Mouse (Mus musculus) hindbrain, embryonic 13.5 days (tissue): ENCODE data around the gene Kbtbd4. TPM values are rescaled to one million over a fixed set of nuclear protein-coding genes. Genes with fewer than 3 reads are reported as not detected.

ENCODE experiments used
- ATAC-seq: fragments of 200-750 bp; cut with Nextera tagmentation; 2 replicates; pipeline ENCODE4 v1.8.0; 2017; ENCODE audit warnings: moderate TSS enrichment; ENCODE audit not compliant: low FRiP score
- H3K27ac ChIP-seq: fragments of 300-500 bp; sonication (generic); 2 replicates; pipeline ENCODE4 v1.5.1; 2015; ENCODE audit warnings: inconsistent platforms, mild to moderate bottlenecking, moderate library complexity
- H3K27me3 ChIP-seq: fragments of 300-500 bp; sonication (generic); 2 replicates; pipeline ENCODE4 v1.6.1; 2015; ENCODE audit warnings: mild to moderate bottlenecking, inconsistent platforms
- H3K36me3 ChIP-seq: fragments of 300-500 bp; sonication (generic); 2 replicates; pipeline ENCODE4 v1.6.1; 2015; ENCODE audit warnings: mild to moderate bottlenecking, inconsistent platforms
- H3K4me1 ChIP-seq: fragments of 300-500 bp; sonication (generic); replicated peaks from 2 replicates; pipeline ENCODE4 v1.6.1; 2015; ENCODE audit warnings: inconsistent platforms
- H3K4me2 ChIP-seq: fragments of 300-500 bp; sonication (generic); 2 replicates; pipeline ENCODE4 v1.6.1; 2015; ENCODE audit warnings: inconsistent platforms, mild to moderate bottlenecking, moderate library complexity
- H3K4me3 ChIP-seq: fragments of 300-500 bp; sonication (generic); 2 replicates; pipeline ENCODE4 v1.5.1; 2015; ENCODE audit warnings: mild to moderate bottlenecking, inconsistent platforms
- H3K9ac ChIP-seq: fragments of 300-500 bp; sonication (generic); 2 replicates; pipeline ENCODE4 v1.6.1; 2015; ENCODE audit warnings: mild to moderate bottlenecking, inconsistent platforms
- H3K9me3 ChIP-seq: fragments of 300-500 bp; sonication (generic); 2 replicates; pipeline ENCODE4 v1.6.1; 2016; ENCODE audit warnings: inconsistent platforms
- WGBS: fragments of 180-500 bp; shearing (Covaris S2); methylation state at CpG from one replicate; pipeline ENCODE4 v1.1.7; 2015; 5-methylcytosine and 5-hydroxymethylcytosine counted together
- polyA plus RNA-seq: library from polyadenylated mRNA; unstranded; fragments of >200 nt; fragmentation: Nextera tagmentation; extraction: Ambion mirVana; gene quantifications from 2 replicates; pipeline ENCODE4 v1.2.1, GENCODE M21; 2015

Kbtbd4 gene
- polyA plus RNA-seq, 1 experiment from 2014 or later = 61.6 TPM

- Histone ChIP-seq H3K36me3 (peaks cover 49% of the 10 kb centered on the region), H3K4me3 (no peak overlapping the region), H3K4me1 (peaks cover 41% of the 10 kb centered on the region), H3K27ac (0 out of 2 replicates have a peak overlapping the region, but pooled peaks have one; percentile 1), H3K27me3 (no peaks in the 10 kb centered on the region), H3K9ac (no peak overlapping the region), H3K9me3 (no peaks in the 10 kb centered on the region), H3K4me2 (no peak overlapping the region)
- WGBS = 93% methylated on average over 2 of the region's 2 CpGs
- ATAC-seq = no peak
These were observed 9.1 kb downstream of the Kbtbd4 start for GRCm38 (mm10) chr2:90913671-90914070.

GRCm38 (mm10) chr2:90915516-90915915, 11.0 kb downstream of the Kbtbd4 start:
- Histone ChIP-seq H3K27ac (no peak overlapping the region), H3K4me2 (peak overlapping the region; percentile 73), H3K36me3 (peaks cover 30% of the 10 kb centered on the region), H3K4me3 (no peak overlapping the region), H3K4me1 (peaks cover 41% of the 10 kb centered on the region), H3K27me3 (no peaks in the 10 kb centered on the region), H3K9me3 (no peaks in the 10 kb centered on the region), H3K9ac (peak overlapping the region; percentile 44)
- 59% methylated on average over 1 of the region's 1 CpGs for whole genome bisulfite sequencing
- ATAC-seq = no peak

DNA sequence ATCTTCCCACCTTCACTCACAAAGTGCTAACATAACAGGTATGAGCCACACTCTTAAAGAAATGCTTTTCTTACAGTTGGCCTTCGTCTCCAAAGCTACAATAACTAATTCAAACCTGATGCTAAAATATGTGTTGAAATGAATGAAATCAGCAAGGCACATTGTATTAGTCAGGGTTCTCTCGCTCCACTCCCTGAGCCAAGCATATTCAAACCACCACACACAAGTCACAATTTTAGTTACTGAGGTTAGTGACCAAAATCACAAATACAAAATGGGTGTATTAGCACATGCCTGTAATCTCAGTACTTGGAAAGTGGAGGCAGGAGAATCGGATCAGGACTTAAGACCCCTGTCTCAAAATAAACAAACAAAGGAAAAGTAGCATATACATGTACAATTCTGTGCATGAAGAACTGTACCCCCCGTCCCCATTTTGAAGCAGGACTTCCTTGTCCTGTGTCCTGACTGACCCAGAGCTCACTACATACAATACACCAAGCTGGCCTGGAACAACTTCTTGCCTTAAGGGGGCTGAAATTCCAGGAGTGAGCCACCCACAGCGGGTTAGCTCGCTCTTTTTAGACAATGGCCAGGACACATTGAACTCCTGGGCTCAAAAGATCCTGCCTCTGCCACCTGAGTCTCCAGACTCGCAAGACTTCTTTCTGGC, 12.2 kb downstream of the Kbtbd4 start:
- Histone ChIP-seq H3K9me3 (no peaks in the 10 kb centered on the region), H3K36me3 (peaks cover 18% of the 10 kb centered on the region), H3K4me2 (peak overlapping the region; percentile 73), H3K4me3 (peak overlapping the region; percentile 66), H3K9ac (peak overlapping the region; percentile 95), H3K4me1 (peaks cover 41% of the 10 kb centered on the region), H3K27ac (peak overlapping the region; percentile 91), H3K27me3 (no peaks in the 10 kb centered on the region)
- 28% methylated on average over 7 of the region's 7 CpGs for WGBS
- peak; percentile 22; the same call in 1 of the 2 replicates for ATAC-seq

DNA sequence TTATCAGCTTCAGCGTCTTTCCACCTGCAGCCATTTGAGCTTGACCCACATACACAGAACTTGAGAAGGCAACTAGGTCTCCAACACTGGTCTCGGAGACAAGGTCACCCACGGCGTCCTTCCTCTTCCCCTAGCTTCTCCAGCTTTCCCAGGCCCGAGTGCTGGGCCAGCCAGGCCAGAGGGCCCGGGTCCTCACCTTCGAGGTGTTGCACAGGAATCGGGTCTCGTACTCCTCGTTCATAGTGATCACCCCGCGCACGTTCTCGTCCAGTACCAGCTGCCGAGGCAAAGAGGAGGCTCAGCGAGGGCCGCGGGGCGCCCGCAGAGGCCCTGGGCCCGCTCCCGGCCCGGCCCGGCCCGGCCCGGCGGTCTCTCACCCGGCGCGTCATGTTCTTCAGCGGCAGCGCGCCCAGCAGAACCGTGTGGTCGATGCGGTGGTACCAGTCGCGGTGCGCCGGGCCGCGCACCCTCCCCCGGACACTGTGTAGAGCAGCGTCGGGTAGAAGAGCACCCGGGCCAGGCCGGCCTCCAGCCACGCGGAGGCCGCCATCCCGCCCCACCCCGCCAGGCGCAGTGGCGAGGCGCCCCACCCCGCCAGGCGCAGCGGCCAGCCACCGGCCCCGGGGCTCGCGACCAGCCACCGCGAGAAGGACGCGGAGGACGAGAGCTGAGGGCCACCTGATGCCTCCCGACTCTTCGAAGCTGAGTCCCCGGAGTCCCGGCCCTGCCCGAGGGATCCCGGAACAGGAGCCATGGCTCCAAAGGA, 12.9 kb downstream of the Kbtbd4 start:
- Histone ChIP-seq H3K9me3 (no peaks in the 10 kb centered on the region), H3K9ac (peak overlapping the region; percentile 95), H3K36me3 (peaks cover 13% of the 10 kb centered on the region), H3K4me1 (peaks cover 41% of the 10 kb centered on the region), H3K27ac (peak overlapping the region; percentile 91), H3K4me3 (peak overlapping the region; percentile 66), H3K27me3 (no peaks in the 10 kb centered on the region), H3K4me2 (peak overlapping the region; percentile 73)
- WGBS = under 1% methylated on average over 72 of the region's 73 CpGs
- ATAC-seq = peak; percentile 85

- Histone ChIP-seq H3K4me1 (peaks cover 41% of the 10 kb centered on the region), H3K9ac (peak overlapping the region; percentile 95), H3K36me3 (peaks cover 8% of the 10 kb centered on the region), H3K4me3 (peak overlapping the region; percentile 66), H3K4me2 (peak overlapping the region; percentile 73), H3K9me3 (no peaks in the 10 kb centered on the region), H3K27me3 (no peaks in the 10 kb centered on the region), H3K27ac (peak overlapping the region; percentile 91)
- ATAC-seq = peak; percentile 79
- 11% methylated on average over 15 of the region's 16 CpGs for WGBS
These were observed 13.6 kb downstream of the Kbtbd4 start for GRCm38 (mm10) chr2:90917999-90918698.

- H3K27ac ChIP-seq = no peak overlapping the region
- H3K4me1 ChIP-seq = peaks cover 21% of the 10 kb centered on the region
- no peak overlapping the region for H3K4me3 ChIP-seq
- ATAC-seq = no peak
- no peaks in the 10 kb centered on the region for H3K36me3 ChIP-seq
- H3K9me3 ChIP-seq = no peaks in the 10 kb centered on the region
- 100% methylated on average over 1 of the region's 1 CpGs for WGBS
- H3K27me3 ChIP-seq = no peaks in the 10 kb centered on the region
- no peak overlapping the region for H3K9ac ChIP-seq
- H3K4me2 ChIP-seq = no peak overlapping the region
These were observed 16.6 kb downstream of the Kbtbd4 start for GRCm38 (mm10) chr2:90921178-90921577.

- no peak for ATAC-seq
- Histone ChIP-seq H3K4me3 (no peak overlapping the region), H3K4me1 (peaks cover 8% of the 10 kb centered on the region), H3K36me3 (no peaks in the 10 kb centered on the region), H3K27ac (no peak overlapping the region), H3K27me3 (no peaks in the 10 kb centered on the region), H3K9me3 (no peaks in the 10 kb centered on the region), H3K9ac (no peak overlapping the region), H3K4me2 (no peak overlapping the region)
- WGBS = 92% methylated on average over 2 of the region's 2 CpGs
These were observed 18.1 kb downstream of the Kbtbd4 start for GRCm38 (mm10) chr2:90922636-90923035.

GRCm38 (mm10) chr2:90928566-90928965, 24.0 kb downstream of the Kbtbd4 start:
- no peak for ATAC-seq

DNA sequence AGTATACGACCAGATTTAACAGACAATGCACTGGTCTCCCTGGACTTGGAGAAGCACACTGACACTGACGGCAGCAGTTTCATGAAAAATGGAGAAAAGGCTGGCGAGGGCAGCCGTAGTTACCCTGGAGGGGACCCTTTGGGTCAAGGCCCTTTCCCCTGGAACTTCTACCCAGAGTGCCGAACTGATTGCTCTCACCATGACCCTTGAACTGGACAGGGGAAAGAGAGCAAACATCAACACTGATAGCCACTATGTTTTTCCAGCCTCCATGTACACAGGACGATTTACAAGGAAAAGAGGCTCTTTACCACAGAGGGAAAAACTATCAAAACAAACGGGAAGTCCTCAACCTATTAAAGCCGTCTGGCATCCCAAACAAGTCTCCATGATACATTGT, 27.3 kb downstream of the Kbtbd4 start:
- Histone ChIP-seq H3K27ac (no peak overlapping the region), H3K27me3 (no peaks in the 10 kb centered on the region), H3K9ac (no peak overlapping the region), H3K4me3 (no peak overlapping the region), H3K4me1 (no peaks in the 10 kb centered on the region), H3K4me2 (no peak overlapping the region), H3K9me3 (no peaks in the 10 kb centered on the region), H3K36me3 (no peaks in the 10 kb centered on the region)
- ATAC-seq = no peak
- WGBS = 80% methylated on average over 8 of the region's 8 CpGs

More at GRCm38 (mm10) chr2:90928566-90928965, 24.0 kb downstream of the Kbtbd4 start:
- Histone ChIP-seq H3K4me2 (no peak overlapping the region), H3K4me3 (no peak overlapping the region), H3K4me1 (no peaks in the 10 kb centered on the region), H3K9me3 (no peaks in the 10 kb centered on the region), H3K27ac (no peak overlapping the region), H3K9ac (no peak overlapping the region), H3K27me3 (no peaks in the 10 kb centered on the region), H3K36me3 (no peaks in the 10 kb centered on the region)
- WGBS = 89% methylated on average over 13 of the region's 13 CpGs

GRCm38 (mm10) chr2:90932273-90932672, 27.7 kb downstream of the Kbtbd4 start:
- WGBS = 79% methylated on average over 2 of the region's 2 CpGs
- Histone ChIP-seq H3K4me3 (no peak overlapping the region), H3K36me3 (no peaks in the 10 kb centered on the region), H3K9ac (no peak overlapping the region), H3K27ac (no peak overlapping the region), H3K4me1 (no peaks in the 10 kb centered on the region), H3K27me3 (no peaks in the 10 kb centered on the region), H3K9me3 (no peaks in the 10 kb centered on the region), H3K4me2 (no peak overlapping the region)
- ATAC-seq = no peak

DNA sequence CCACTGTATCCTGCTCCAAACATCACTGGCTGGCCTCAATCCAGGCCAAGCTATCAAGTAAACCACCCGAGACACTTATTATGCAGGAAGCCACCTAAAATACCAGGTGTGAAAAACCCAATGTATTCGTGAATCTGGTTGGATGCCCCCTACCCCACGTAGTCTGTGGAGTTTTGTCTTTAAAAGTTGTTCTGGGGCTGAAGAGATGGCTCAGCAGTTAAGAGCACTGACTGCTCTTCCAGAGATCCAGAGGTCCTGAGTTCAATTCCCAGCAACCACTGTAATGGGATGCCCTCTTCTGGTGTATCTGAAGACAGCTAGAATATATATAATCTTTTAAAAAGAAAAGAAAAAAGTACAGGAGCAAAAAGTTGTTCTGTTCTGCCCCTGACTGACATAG, 33.8 kb downstream of the Kbtbd4 start:
- Histone ChIP-seq H3K4me2 (no peak overlapping the region), H3K4me3 (no peak overlapping the region), H3K4me1 (peaks cover 28% of the 10 kb centered on the region), H3K9me3 (no peaks in the 10 kb centered on the region), H3K27me3 (no peaks in the 10 kb centered on the region), H3K27ac (no peak overlapping the region), H3K9ac (no peak overlapping the region), H3K36me3 (no peaks in the 10 kb centered on the region)
- no peak for ATAC-seq
- 79% methylated on average over 3 of the region's 3 CpGs for WGBS

DNA sequence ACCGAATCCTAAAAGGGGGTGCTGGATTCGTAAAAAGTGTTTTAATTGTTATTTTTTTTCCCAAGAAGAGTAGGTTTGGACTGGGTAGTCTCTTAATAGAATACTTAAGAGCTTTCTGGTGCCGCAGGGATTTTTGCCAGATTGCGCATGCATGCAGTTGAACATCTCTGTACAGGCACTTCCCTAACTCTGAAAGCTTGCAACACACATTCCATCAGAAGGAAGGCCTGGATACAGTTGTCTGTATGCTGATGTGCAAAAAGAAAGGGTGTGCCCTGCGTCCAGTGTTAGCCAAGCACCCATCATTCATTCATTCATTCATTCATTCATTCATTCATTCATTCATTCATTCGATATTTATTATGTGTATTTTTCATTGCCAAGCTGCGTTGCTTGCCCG, 35.2 kb downstream of the Kbtbd4 start:
- peaks cover 41% of the 10 kb centered on the region for H3K4me1 ChIP-seq
- no peaks in the 10 kb centered on the region for H3K36me3 ChIP-seq
- H3K9ac ChIP-seq = peak overlapping the region; percentile 98
- 51% methylated on average over 8 of the region's 8 CpGs for WGBS
- no peaks in the 10 kb centered on the region for H3K27me3 ChIP-seq
- peak; percentile 70 for ATAC-seq
- peak overlapping the region; percentile 98 for H3K27ac ChIP-seq
- no peaks in the 10 kb centered on the region for H3K9me3 ChIP-seq
- peak overlapping the region; percentile 94 for H3K4me3 ChIP-seq
- H3K4me2 ChIP-seq = peak overlapping the region; percentile 61
